Mouse (Mus musculus): Measurements from ENCODE around the gene Itk.
"Not testable (repeated sequence)": the region's sequence is repeated elsewhere in the genome, so short reads cannot be mapped to it uniquely, and the experiment has no call there.

Gene Itk

DNA sequence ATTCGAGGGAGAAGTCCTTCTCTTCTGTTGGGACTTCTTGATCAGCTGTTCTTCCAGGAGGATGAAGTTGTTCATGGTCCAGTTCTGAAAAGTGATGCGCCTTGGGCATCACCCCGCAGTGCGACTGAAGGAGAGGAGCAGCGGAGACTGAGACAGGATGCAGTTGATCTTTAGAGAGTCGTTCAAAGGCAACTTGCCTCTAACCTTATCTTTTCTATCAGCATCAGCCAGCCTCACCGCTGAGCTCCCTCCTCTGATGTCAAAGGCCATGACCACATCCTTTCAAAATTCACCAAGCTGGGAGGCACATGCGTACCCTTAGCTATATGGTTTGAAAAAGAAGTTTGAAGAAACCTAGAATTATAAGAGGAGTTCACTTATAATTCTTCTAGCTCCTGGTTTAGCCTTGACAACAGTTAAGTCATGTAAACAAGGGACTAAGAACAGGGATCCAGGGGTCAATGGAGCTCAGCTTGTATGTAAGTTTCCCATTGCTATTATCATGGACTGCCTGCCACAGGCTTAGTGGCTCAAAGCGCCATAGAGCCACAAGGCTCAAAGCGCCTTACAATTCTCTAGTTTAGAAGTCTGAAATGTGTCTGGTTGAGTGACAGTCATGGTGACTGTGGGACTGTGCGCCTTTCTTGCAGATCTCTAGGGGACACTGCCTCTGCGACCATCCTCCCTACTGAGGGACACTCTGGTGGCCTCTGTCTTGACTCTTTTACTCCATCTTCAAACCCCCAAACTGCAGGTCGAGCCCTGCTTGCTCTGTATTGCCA lies at the start of gene Itk:
TSS of gene Itk (minus strand) at position 180 of the 782 bp plus-strand sequence.
- DNase-seq (ENCODE audit: low read depth) = peak; percentile 95

GRCm38 (mm10) chr11:46437459-46438000 lies 48.2 kb upstream of the Itk start:
- DNase-seq (ENCODE audit: low read depth) = peak; percentile 78

GRCm38 (mm10) chr11:46436760-46437458 lies 47.6 kb upstream of the Itk start, which contains the start of gene Med7:
Med7 (plus strand) TSS chr11:46436925.
- DNase-seq (ENCODE audit: low read depth) = peak; percentile 97

GRCm38 (mm10) chr11:46435363-46435762 lies 46.0 kb upstream of the Itk start:
- no peak for DNase-seq (ENCODE audit: low read depth)

GRCm38 (mm10) chr11:46431129-46431528 lies 41.8 kb upstream of the Itk start:
- peak; percentile 94 for DNase-seq (ENCODE audit: low read depth)

DNA sequence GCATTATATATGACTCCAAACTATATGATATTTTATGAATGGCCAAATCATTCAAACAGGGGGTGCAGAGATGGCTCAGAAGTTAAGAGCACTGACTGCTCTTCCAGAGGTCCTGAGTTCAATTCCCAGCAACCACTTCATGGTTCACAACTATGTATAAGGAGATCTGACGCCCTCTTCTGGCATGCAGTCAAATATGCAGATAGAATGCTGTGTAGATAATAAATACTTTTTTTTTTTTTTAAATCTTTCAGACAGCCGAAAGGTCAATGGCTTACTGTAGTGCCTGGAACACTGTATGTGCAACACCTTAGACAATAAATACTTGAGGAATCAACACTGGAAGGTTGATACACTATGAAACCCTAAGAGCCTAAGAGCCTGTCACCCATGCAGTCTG lies 40.8 kb upstream of the Itk start:
- DNase-seq (ENCODE audit: low read depth) = no peak

DNA sequence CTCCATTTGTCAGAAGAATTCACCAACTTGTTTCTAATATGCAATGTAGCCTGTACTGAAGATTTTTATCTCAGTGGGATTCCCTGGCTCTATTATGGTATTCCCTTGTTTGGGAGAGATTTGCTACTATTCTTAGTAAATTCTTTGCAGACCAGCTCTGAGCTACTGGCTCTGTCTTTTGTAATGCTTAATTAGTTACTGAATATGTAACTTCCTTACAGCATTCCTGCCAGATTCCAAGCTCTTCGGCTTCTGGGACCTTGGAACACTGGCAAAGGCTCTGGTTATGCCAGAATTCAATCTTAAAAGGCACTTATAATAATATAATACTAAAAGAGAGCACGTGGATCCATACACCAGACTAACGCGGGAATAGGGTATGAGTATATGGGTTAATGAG lies 38.8 kb upstream of the Itk start:
- DNase-seq (ENCODE audit: low read depth) = not testable (repeated sequence)

- peak; percentile 57 for DNase-seq (ENCODE audit: low read depth)
Measured at GRCm38 (mm10) chr11:46421086-46421888, 32.0 kb upstream of the Itk start.

DNA sequence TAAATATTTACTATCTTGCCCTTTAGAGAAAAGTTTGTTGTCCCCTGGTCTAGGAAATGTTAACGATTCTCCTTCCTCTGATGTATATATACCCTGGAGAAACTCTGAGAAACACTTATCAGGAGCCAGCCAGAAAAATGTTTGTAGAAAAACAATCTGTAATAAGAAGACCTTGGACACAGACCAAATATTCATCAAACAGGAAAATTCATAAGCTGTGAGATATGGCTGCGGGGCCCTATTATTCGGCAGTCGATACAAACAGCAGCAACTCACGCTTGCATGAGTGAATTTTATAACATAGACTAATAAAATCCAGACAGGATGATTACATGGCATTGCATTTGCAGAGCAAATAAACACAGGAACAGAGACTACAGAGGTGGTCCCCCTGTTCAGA lies 29.5 kb upstream of the Itk start:
- no peak for DNase-seq (ENCODE audit: low read depth)

- no peak for DNase-seq (ENCODE audit: low read depth)
Measured at GRCm38 (mm10) chr11:46418438-46418837, 29.1 kb upstream of the Itk start.

GRCm38 (mm10) chr11:46410018-46410563 lies 20.8 kb upstream of the Itk start:
- no peak for DNase-seq (ENCODE audit: low read depth)

- no peak for DNase-seq (ENCODE audit: low read depth)
Measured at GRCm38 (mm10) chr11:46406721-46407120, 17.4 kb upstream of the Itk start.

- DNase-seq (ENCODE audit: low read depth) = peak; percentile 50
Measured at GRCm38 (mm10) chr11:46404986-46405385, 15.7 kb upstream of the Itk start.

DNA sequence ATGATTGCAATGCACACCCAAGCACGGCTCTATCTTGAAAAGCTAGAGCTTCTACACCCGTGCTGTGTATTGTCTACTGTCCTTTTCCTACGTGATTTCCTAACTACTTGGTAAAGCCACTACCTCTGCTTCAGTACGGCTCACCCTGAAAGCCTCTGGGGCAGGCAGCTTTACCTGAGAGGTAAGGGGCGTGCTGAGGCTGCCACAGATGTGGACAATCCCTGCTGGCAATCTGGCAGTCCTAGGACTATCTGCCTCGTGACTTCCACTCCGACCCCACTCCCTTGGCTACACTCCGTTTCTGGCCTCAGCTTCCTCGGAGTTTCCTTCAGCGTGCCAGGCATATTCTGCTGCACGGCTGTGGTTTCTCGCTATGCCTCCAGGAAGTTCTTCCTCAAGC lies 12.2 kb upstream of the Itk start:
- no peak for DNase-seq (ENCODE audit: low read depth)

- peak; percentile 92 for DNase-seq (ENCODE audit: low read depth)
Measured at GRCm38 (mm10) chr11:46398933-46399383, 9.6 kb upstream of the Itk start.

- no peak for DNase-seq (ENCODE audit: low read depth)
Measured at GRCm38 (mm10) chr11:46398473-46398872, 9.2 kb upstream of the Itk start.

- no peak for DNase-seq (ENCODE audit: low read depth)
Measured at GRCm38 (mm10) chr11:46397900-46398299, 8.6 kb upstream of the Itk start.

- DNase-seq (ENCODE audit: low read depth) = peak; percentile 31
Measured at GRCm38 (mm10) chr11:46396860-46397179, 7.5 kb upstream of the Itk start.

GRCm38 (mm10) chr11:46396167-46396859 lies 7.0 kb upstream of the Itk start, which contains the start of gene Fam71b:
Fam71b (plus strand) TSS chr11:46396559.
- peak; percentile 65 for DNase-seq (ENCODE audit: low read depth)

GRCm38 (mm10) chr11:46395698-46396097 lies 6.4 kb upstream of the Itk start:
- peak; percentile 62 for DNase-seq (ENCODE audit: low read depth)

GRCm38 (mm10) chr11:46395088-46395487 lies 5.8 kb upstream of the Itk start:
- peak; percentile 26 for DNase-seq (ENCODE audit: low read depth)

Measured in induced T-regulatory cell, adult 2 months (primary cell).